Mouse (Mus musculus) cerebellum, postnatal 14 days (tissue): ENCODE results near the gene Gmcl1.

Experiments
- DNase-seq, 2 experiments: peaks; one replicate each; pipeline ENCODE4 v3.0.0; 2021; ENCODE audit warnings: mixed read lengths in 2 of 2

Gmcl1 gene

DNA sequence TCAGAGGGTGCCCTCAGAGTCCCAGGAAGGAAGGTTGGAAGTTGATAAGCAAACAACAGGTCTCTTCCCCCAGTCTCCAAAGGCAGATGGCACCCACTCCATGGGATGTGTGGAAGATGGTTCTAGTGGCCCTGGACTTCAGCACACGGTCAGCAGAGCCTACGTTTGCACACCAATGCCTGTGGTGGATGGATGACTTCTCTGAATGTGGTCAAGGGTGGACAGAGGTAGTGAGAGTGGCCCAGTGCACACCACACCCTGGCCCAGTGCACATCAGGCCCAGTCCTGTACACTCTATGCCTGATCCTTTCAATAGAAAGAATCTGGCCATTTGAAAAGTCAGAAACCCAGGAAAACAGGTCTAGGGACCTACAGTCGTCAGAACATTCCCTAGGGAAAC is 74.7 kb downstream of the Gmcl1 start:
- DNase-seq = no peak

DNA sequence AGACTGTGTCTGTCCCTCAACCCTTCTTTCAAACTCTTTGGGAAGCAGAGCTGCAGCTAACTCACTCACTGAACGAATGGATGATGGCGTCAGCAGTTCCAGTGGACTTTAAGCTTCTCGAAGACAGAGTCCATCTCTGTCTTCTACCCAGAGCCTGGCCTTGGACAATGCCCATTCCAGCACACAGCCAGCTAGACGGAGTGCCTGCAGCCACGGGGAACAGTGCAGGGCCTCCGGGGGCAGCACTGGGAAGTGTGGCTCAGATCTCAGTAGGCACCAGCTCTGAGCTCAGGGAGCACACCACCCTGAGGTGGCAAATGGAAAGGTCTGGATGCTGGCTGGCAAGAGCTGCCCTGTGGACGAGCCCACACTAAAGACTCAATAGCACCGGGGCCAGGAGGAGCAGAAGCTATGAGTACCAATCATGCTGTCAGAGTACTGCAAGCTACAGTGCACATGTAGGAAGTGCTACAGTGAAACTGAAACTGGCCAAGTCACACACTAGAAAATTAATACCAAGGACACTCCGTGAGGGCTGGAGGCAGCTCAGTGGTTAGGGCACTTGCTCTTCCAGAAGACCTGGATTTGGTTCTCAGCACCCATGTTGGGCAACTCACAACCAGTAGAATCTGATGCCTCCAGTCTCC is 78.8 kb downstream of the Gmcl1 start:
- no peak for DNase-seq

DNA sequence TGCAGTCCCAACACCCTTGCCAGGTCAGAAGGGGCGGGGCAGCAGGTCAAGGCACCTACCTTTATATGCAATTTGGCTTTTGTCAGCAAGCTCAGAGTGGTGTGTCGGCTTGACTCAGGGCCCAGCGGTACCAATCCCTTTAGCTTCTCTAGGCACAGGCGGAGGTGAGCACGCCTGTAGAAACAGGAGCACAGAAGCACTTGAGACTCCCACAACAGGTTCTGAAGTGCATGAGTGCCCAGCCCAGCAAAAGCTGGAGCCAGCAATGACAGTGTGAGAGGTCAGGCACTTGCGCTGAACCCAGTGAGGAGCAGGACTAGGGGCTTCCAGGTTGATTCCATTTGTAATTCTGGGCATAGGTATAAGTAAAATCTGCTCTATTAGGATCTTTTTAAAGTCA is 80.2 kb downstream of the Gmcl1 start:
- no peak for DNase-seq

DNA sequence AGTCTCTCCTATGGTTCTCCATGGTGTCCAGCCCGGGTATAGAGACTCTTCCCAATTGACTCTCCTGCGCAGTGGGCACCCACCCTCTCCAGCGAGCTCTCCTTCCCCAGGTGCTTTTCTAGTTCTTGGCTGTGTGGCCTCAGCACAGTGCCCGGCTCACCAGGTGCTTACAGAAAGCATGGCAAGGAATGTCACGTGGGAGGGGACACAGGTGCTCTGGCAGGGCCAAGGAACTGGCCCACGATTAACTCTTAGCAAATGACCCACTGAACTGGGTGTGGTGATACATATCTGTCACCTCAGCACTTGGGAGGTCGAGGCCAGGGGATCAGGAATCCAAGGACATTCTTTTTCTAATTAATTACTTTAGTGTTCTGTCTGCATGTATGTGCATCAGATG is 87.0 kb downstream of the Gmcl1 start:
- no peak for DNase-seq

DNA sequence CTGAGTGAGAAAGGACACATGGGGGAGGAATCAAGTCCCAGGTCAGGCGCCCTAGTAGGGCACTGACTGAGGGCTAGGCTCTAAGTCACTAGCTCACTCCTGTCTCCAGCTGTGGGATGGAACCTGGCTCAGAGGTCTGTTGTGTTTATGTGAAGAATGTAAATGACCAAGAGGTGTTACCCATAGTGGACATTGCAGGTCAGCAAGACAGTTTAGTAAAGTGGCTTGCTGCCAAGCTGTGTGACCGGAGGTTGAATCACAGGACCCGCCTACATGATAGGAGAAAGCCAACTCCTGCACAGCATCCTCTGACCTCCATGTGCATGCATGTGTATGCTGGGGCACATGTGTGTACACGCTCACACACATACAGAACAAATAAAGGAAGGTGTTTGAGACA is 87.6 kb downstream of the Gmcl1 start:
- no peak for DNase-seq

DNA sequence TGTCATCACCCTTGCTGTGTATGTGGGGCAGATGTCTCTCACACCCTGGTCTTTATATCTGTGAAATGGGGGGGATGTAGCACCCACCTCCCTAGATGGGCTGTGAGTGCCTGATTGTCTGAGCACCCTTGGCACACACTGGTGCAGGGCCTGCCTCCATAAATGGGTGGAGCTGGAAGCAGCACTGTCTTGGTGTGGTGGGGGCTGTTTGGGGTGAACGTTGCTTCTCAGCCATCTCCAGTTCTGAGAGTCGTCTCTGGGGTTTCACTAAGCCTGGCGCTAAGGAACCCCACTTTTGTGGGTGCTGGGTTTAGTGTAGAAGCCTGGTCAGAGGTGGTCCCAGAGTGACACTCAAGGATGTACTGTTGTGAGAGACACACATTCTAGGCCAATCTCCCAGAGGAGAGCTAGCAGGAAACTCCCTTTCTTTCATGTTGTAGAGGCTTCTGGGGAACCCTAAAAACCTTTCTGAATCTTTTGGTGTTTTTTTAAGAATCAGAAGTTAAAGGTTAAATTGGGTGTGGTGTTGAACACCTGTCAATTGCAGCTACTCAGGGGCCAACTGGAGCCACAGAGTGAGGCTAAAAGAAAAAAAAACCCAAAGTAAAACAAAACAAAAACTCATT is 88.3 kb downstream of the Gmcl1 start:
- no peak for DNase-seq
